Mouse (Mus musculus): ENCODE results near the gene Hoxb3. TPM values are rescaled to one million over a fixed set of nuclear protein-coding genes. Genes with fewer than 3 reads are reported as not detected.

The Hoxb3 gene
- total and polyA plus RNA-seq, 2 experiments from 2014 or later: 0.08 to 0.15 TPM

GRCm38 (mm10) chr11:96369140-96369539 is 46.0 kb downstream of the Hoxb3 start:
- H3K4me2 ChIP-seq (ENCODE audit: low read depth, low read length): no peak overlapping the region
- DNase-seq (ENCODE audit: low spot score) (no peak), ATAC-seq (ENCODE audit: insufficient read depth, low read depth) (no peak)
- no peak overlapping the region for H3K27ac ChIP-seq (ENCODE audit: low read depth)
- H3K27me3 ChIP-seq (ENCODE audit: control insufficient read depth, insufficient read depth, low read length): peaks cover 96% of the 10 kb centered on the region
- no peaks in the 10 kb centered on the region for H3K4me1 ChIP-seq (ENCODE audit: control insufficient read depth, insufficient read depth)
- TF ChIP-seq CTCF (IDR thresholded peaks at IDR 0.05; ENCODE audit: low read depth): no peak
- no peak for TF ChIP-seq EP300 (IDR thresholded peaks at IDR 0.05; ENCODE audit: low read depth)
- no peak overlapping the region for H3K4me3 ChIP-seq (ENCODE audit: low read depth, low read length)
- WGBS: 29% methylated on average over 7 of the region's 7 CpGs
- no peaks in the 10 kb centered on the region for H3K36me3 ChIP-seq (replicated peaks; ENCODE audit: control insufficient read depth, insufficient read depth, low read length)
- no peak overlapping the region for H3K9ac ChIP-seq (replicated peaks; ENCODE audit: low read depth, low read length)
- H3K9me3 ChIP-seq (replicated peaks; ENCODE audit: control insufficient read depth, low read length): no peaks in the 10 kb centered on the region; the same call in 1 of the 2 replicates

- Histone ChIP-seq H3K9ac (replicated peaks; ENCODE audit: low read depth, low read length) (no peak overlapping the region), H3K27me3 (ENCODE audit: control insufficient read depth, insufficient read depth, low read length) (peaks cover 94% of the 10 kb centered on the region), H3K4me1 (ENCODE audit: control insufficient read depth, insufficient read depth) (no peaks in the 10 kb centered on the region), H3K9me3 (replicated peaks; ENCODE audit: control insufficient read depth, low read length) (no peaks in the 10 kb centered on the region; the same call in 1 of the 2 replicates), H3K4me2 (ENCODE audit: low read depth, low read length) (no peak overlapping the region), H3K27ac (ENCODE audit: low read depth) (no peak overlapping the region), H3K4me3 (ENCODE audit: low read depth, low read length) (no peak overlapping the region), H3K36me3 (replicated peaks; ENCODE audit: control insufficient read depth, insufficient read depth, low read length) (no peaks in the 10 kb centered on the region)
- DNase-seq (ENCODE audit: low spot score) (no peak), ATAC-seq (ENCODE audit: insufficient read depth, low read depth) (no peak)
- no peak for TF ChIP-seq EP300 (IDR thresholded peaks at IDR 0.05; ENCODE audit: low read depth)
- no peak for TF ChIP-seq CTCF (IDR thresholded peaks at IDR 0.05; ENCODE audit: low read depth)
- 42% methylated on average over 3 of the region's 3 CpGs for WGBS
These were observed 48.6 kb downstream of the Hoxb3 start for GRCm38 (mm10) chr11:96371726-96372125.

- Histone ChIP-seq H3K27me3 (ENCODE audit: control insufficient read depth, insufficient read depth, low read length) (peaks cover 93% of the 10 kb centered on the region), H3K36me3 (replicated peaks; ENCODE audit: control insufficient read depth, insufficient read depth, low read length) (no peaks in the 10 kb centered on the region), H3K4me2 (ENCODE audit: low read depth, low read length) (no peak overlapping the region), H3K4me3 (ENCODE audit: low read depth, low read length) (no peak overlapping the region), H3K9me3 (replicated peaks; ENCODE audit: control insufficient read depth, low read length) (no peaks in the 10 kb centered on the region), H3K27ac (ENCODE audit: low read depth) (no peak overlapping the region), H3K9ac (replicated peaks; ENCODE audit: low read depth, low read length) (no peak overlapping the region), H3K4me1 (ENCODE audit: control insufficient read depth, insufficient read depth) (no peaks in the 10 kb centered on the region)
- ATAC-seq (ENCODE audit: insufficient read depth, low read depth) (no peak), DNase-seq (ENCODE audit: low spot score) (no peak)
- no peak for TF ChIP-seq EP300 (IDR thresholded peaks at IDR 0.05; ENCODE audit: low read depth)
- no peak for TF ChIP-seq CTCF (IDR thresholded peaks at IDR 0.05; ENCODE audit: low read depth)
- 19% methylated on average over 3 of the region's 3 CpGs for WGBS
These were observed 49.4 kb downstream of the Hoxb3 start for GRCm38 (mm10) chr11:96372519-96372918.

- TF ChIP-seq EP300 (IDR thresholded peaks at IDR 0.05; ENCODE audit: low read depth) (no peak), CTCF (IDR thresholded peaks at IDR 0.05; ENCODE audit: low read depth) (no peak)
- Histone ChIP-seq H3K4me3 (ENCODE audit: low read depth, low read length) (no peak overlapping the region), H3K4me1 (ENCODE audit: control insufficient read depth, insufficient read depth) (no peaks in the 10 kb centered on the region), H3K4me2 (ENCODE audit: low read depth, low read length) (no peak overlapping the region), H3K36me3 (replicated peaks; ENCODE audit: control insufficient read depth, insufficient read depth, low read length) (no peaks in the 10 kb centered on the region), H3K27me3 (ENCODE audit: control insufficient read depth, insufficient read depth, low read length) (peaks cover 84% of the 10 kb centered on the region), H3K9me3 (replicated peaks; ENCODE audit: control insufficient read depth, low read length) (no peaks in the 10 kb centered on the region), H3K9ac (replicated peaks; ENCODE audit: low read depth, low read length) (no peak overlapping the region), H3K27ac (ENCODE audit: low read depth) (no peak overlapping the region)
- WGBS: 22% methylated on average over 7 of the region's 7 CpGs
- DNase-seq (ENCODE audit: low spot score) (no peak), ATAC-seq (ENCODE audit: insufficient read depth, low read depth) (no peak)
These were observed 51.7 kb downstream of the Hoxb3 start for GRCm38 (mm10) chr11:96374810-96375209.

- TF ChIP-seq CTCF (IDR thresholded peaks at IDR 0.05; ENCODE audit: low read depth) (no peak), EP300 (IDR thresholded peaks at IDR 0.05; ENCODE audit: low read depth) (no peak)
- peaks cover 67% of the 10 kb centered on the region for H3K27me3 ChIP-seq (ENCODE audit: control insufficient read depth, insufficient read depth, low read length)
- H3K4me2 ChIP-seq (ENCODE audit: low read depth, low read length): no peak overlapping the region
- DNase-seq (ENCODE audit: low spot score): no peak
- H3K9me3 ChIP-seq (replicated peaks; ENCODE audit: control insufficient read depth, low read length): no peaks in the 10 kb centered on the region
- no peaks in the 10 kb centered on the region for H3K4me1 ChIP-seq (ENCODE audit: control insufficient read depth, insufficient read depth)
- no peak overlapping the region for H3K4me3 ChIP-seq (ENCODE audit: low read depth, low read length)
- no peak overlapping the region for H3K27ac ChIP-seq (ENCODE audit: low read depth)
- no peaks in the 10 kb centered on the region for H3K36me3 ChIP-seq (replicated peaks; ENCODE audit: control insufficient read depth, insufficient read depth, low read length)
- ATAC-seq (ENCODE audit: insufficient read depth, low read depth): no peak
- 75% methylated on average over 5 of the region's 5 CpGs for WGBS
- no peak overlapping the region for H3K9ac ChIP-seq (replicated peaks; ENCODE audit: low read depth, low read length)
These were observed 60.3 kb downstream of the Hoxb3 start for GRCm38 (mm10) chr11:96383381-96383780.

GRCm38 (mm10) chr11:96387635-96388034 is 64.5 kb downstream of the Hoxb3 start:
- Histone ChIP-seq H3K4me2 (ENCODE audit: low read depth, low read length) (no peak overlapping the region), H3K4me1 (ENCODE audit: control insufficient read depth, insufficient read depth) (no peaks in the 10 kb centered on the region), H3K27me3 (ENCODE audit: control insufficient read depth, insufficient read depth, low read length) (peaks cover 59% of the 10 kb centered on the region), H3K9me3 (replicated peaks; ENCODE audit: control insufficient read depth, low read length) (no peaks in the 10 kb centered on the region), H3K4me3 (ENCODE audit: low read depth, low read length) (no peak overlapping the region), H3K36me3 (replicated peaks; ENCODE audit: control insufficient read depth, insufficient read depth, low read length) (no peaks in the 10 kb centered on the region), H3K9ac (replicated peaks; ENCODE audit: low read depth, low read length) (no peak overlapping the region), H3K27ac (ENCODE audit: low read depth) (no peak overlapping the region)
- WGBS: 90% methylated on average over 2 of the region's 2 CpGs
- DNase-seq (ENCODE audit: low spot score) (no peak), ATAC-seq (ENCODE audit: insufficient read depth, low read depth) (no peak)
- TF ChIP-seq EP300 (IDR thresholded peaks at IDR 0.05; ENCODE audit: low read depth) (no peak), CTCF (IDR thresholded peaks at IDR 0.05; ENCODE audit: low read depth) (no peak)
